Mouse (Mus musculus) intestine, postnatal 0 days (tissue): ENCODE measurements around the gene Frmd4b. TPM values are rescaled to one million over a fixed set of nuclear protein-coding genes. Genes with fewer than 3 reads are reported as not detected.

Experiments used
- ATAC-seq: fragments of 200-750 bp; cut with Nextera tagmentation; 2 replicates; pipeline ENCODE4 v1.8.0; 2017; ENCODE audit warnings: mild to moderate bottlenecking, moderate TSS enrichment, moderate library complexity
- H3K27ac ChIP-seq: fragments of 300-500 bp; sonication (generic); 2 replicates; pipeline ENCODE4 v1.5.1; 2014; ENCODE audit warnings: mild to moderate bottlenecking, low read depth, low read length, moderate library complexity
- H3K27me3 ChIP-seq: fragments of 300-500 bp; sonication (generic); replicated peaks from 2 replicates; pipeline ENCODE4 v1.6.1; 2014; ENCODE audit warnings: low read length, mixed read lengths; ENCODE audit not compliant: control insufficient read depth, insufficient read depth
- H3K36me3 ChIP-seq: fragments of 300-500 bp; sonication (generic); 2 replicates; pipeline ENCODE4 v1.6.1; 2014; ENCODE audit warnings: mild to moderate bottlenecking, moderate library complexity; ENCODE audit not compliant: control insufficient read depth, insufficient read depth
- H3K4me1 ChIP-seq: fragments of 300-500 bp; sonication (generic); replicated peaks from 2 replicates; pipeline ENCODE4 v1.6.1; 2014; ENCODE audit warnings: antibody characterized with exemption, low read length, mixed read lengths; ENCODE audit not compliant: control insufficient read depth, insufficient read depth
- H3K4me2 ChIP-seq: fragments of 300-500 bp; sonication (generic); replicated peaks from 2 replicates; pipeline ENCODE4 v1.6.1; 2014; ENCODE audit warnings: low read depth, mild to moderate bottlenecking, moderate library complexity
- H3K4me3 ChIP-seq: fragments of 300-500 bp; sonication (generic); 2 replicates; pipeline ENCODE4 v1.5.1; 2014; ENCODE audit warnings: low read depth, low read length
- H3K9ac ChIP-seq: fragments of 300-500 bp; sonication (generic); 2 replicates; pipeline ENCODE4 v1.6.1; 2014; ENCODE audit warnings: mild to moderate bottlenecking, low read depth, low read length
- H3K9me3 ChIP-seq: fragments of 300-500 bp; sonication (generic); 2 replicates; pipeline ENCODE4 v1.6.1; 2016; ENCODE audit warnings: mixed run types; ENCODE audit not compliant: control insufficient read depth
- CTCF ChIP-seq: sonication (generic); IDR thresholded peaks from 2 replicates; pipeline ENCODE4 v1.5.1; 2016; ENCODE audit warnings: low read depth, mild to moderate bottlenecking, control low read depth, antibody characterized with exemption, moderate library complexity
- WGBS: fragments of 180-500 bp; shearing (Covaris S2); extraction: QIAGEN DNeasy Blood & Tissue Kit; methylation state at CpG from one replicate; pipeline ENCODE4 v1.1.7; 2014; 5-methylcytosine and 5-hydroxymethylcytosine counted together
- polyA plus RNA-seq: library from polyadenylated mRNA; unstranded; fragments of >200 nt; fragmentation: Nextera tagmentation; extraction: Ambion mirVana; gene quantifications from 2 replicates; pipeline ENCODE4 v1.2.1, GENCODE M21; 2015

The Frmd4b gene
- polyA plus RNA-seq, 1 experiment from 2014 or later: 5.1 TPM

GRCm38 (mm10) chr6:97273777-97274176, 343.6 kb downstream of the Frmd4b start:
- no peak overlapping the region for H3K9ac ChIP-seq
- 82% methylated on average over 3 of the region's 3 CpGs for WGBS
- no peak overlapping the region for H3K4me3 ChIP-seq
- H3K9me3 ChIP-seq: no peaks in the 10 kb centered on the region
- H3K4me2 ChIP-seq: no peak overlapping the region
- H3K4me1 ChIP-seq: 0 out of 2 replicates have a peak, but pooled peaks cover 5% of the 10 kb centered on the region
- no peak for ATAC-seq
- H3K27ac ChIP-seq: no peak overlapping the region
- no peaks in the 10 kb centered on the region for H3K36me3 ChIP-seq
- no peak for TF ChIP-seq CTCF
- H3K27me3 ChIP-seq: no peaks in the 10 kb centered on the region

- ATAC-seq: no peak
- H3K4me2 ChIP-seq: no peak overlapping the region
- no peaks in the 10 kb centered on the region for H3K9me3 ChIP-seq
- H3K9ac ChIP-seq: no peak overlapping the region
- H3K4me1 ChIP-seq: 0 out of 2 replicates have a peak, but pooled peaks cover 1% of the 10 kb centered on the region
- no peak overlapping the region for H3K4me3 ChIP-seq
- no peaks in the 10 kb centered on the region for H3K36me3 ChIP-seq
- no peak for TF ChIP-seq CTCF
- no peaks in the 10 kb centered on the region for H3K27me3 ChIP-seq
- WGBS: 68% methylated on average over 16 of the region's 16 CpGs
- no peak overlapping the region for H3K27ac ChIP-seq
Measured at GRCm38 (mm10) chr6:97273058-97273710, 344.2 kb downstream of the Frmd4b start.

GRCm38 (mm10) chr6:97272349-97272748, 345.0 kb downstream of the Frmd4b start:
- H3K4me3 ChIP-seq: no peak overlapping the region
- no peaks in the 10 kb centered on the region for H3K27me3 ChIP-seq
- no peak overlapping the region for H3K27ac ChIP-seq
- no peak overlapping the region for H3K9ac ChIP-seq
- no peak for TF ChIP-seq CTCF
- no peak overlapping the region for H3K4me2 ChIP-seq
- H3K36me3 ChIP-seq: no peaks in the 10 kb centered on the region
- no peaks in the 10 kb centered on the region for H3K9me3 ChIP-seq
- no peak for ATAC-seq
- H3K4me1 ChIP-seq: no peaks in the 10 kb centered on the region
- WGBS: 83% methylated on average over 2 of the region's 2 CpGs

GRCm38 (mm10) chr6:97269596-97269995, 347.7 kb downstream of the Frmd4b start:
- 81% methylated on average over 11 of the region's 11 CpGs for WGBS
- Histone ChIP-seq H3K4me2 (no peak overlapping the region), H3K27ac (no peak overlapping the region), H3K27me3 (no peaks in the 10 kb centered on the region), H3K9me3 (no peaks in the 10 kb centered on the region), H3K4me1 (no peaks in the 10 kb centered on the region), H3K4me3 (no peak overlapping the region), H3K9ac (no peak overlapping the region), H3K36me3 (no peaks in the 10 kb centered on the region)
- ATAC-seq: no peak
- no peak for TF ChIP-seq CTCF

GRCm38 (mm10) chr6:97267132-97267531, 350.2 kb downstream of the Frmd4b start:
- no peaks in the 10 kb centered on the region for H3K9me3 ChIP-seq
- no peak overlapping the region for H3K4me2 ChIP-seq
- H3K9ac ChIP-seq: no peak overlapping the region
- no peak for TF ChIP-seq CTCF
- H3K27me3 ChIP-seq: no peaks in the 10 kb centered on the region
- no peak for ATAC-seq
- H3K36me3 ChIP-seq: no peaks in the 10 kb centered on the region
- 92% methylated on average over 2 of the region's 2 CpGs for WGBS
- no peak overlapping the region for H3K27ac ChIP-seq
- no peak overlapping the region for H3K4me3 ChIP-seq
- H3K4me1 ChIP-seq: no peaks in the 10 kb centered on the region

GRCm38 (mm10) chr6:97266661-97267060, 350.7 kb downstream of the Frmd4b start:
- Histone ChIP-seq H3K27me3 (no peaks in the 10 kb centered on the region), H3K9me3 (no peaks in the 10 kb centered on the region), H3K4me3 (no peak overlapping the region), H3K4me2 (no peak overlapping the region), H3K36me3 (no peaks in the 10 kb centered on the region), H3K27ac (no peak overlapping the region), H3K9ac (no peak overlapping the region), H3K4me1 (no peaks in the 10 kb centered on the region)
- TF ChIP-seq CTCF: no peak
- WGBS: 72% methylated on average over 4 of the region's 4 CpGs
- no peak for ATAC-seq
